Mouse (Mus musculus) heart, embryonic 12.5 days (tissue): Measurements from ENCODE around the gene Krt7. TPM values are rescaled to one million over a fixed set of nuclear protein-coding genes. Genes with fewer than 3 reads are reported as not detected.

Source experiments
- ATAC-seq: fragments of 200-750 bp; cut with Nextera tagmentation; 2 replicates; pipeline ENCODE4 v1.8.0; 2017; ENCODE audit warnings: moderate TSS enrichment, moderate library complexity; ENCODE audit not compliant: insufficient number of reproducible peaks, low FRiP score
- H3K27ac ChIP-seq: fragments of 300-500 bp; sonication (generic); 2 replicates; pipeline ENCODE4 v1.5.1; 2016; ENCODE audit warnings: mild to moderate bottlenecking, moderate library complexity; ENCODE audit not compliant: poor library complexity, severe bottlenecking
- H3K27me3 ChIP-seq: fragments of 300-500 bp; sonication (generic); replicated peaks from 2 replicates; pipeline ENCODE4 v1.6.1; 2016; ENCODE audit warnings: mild to moderate bottlenecking, moderate library complexity
- H3K36me3 ChIP-seq: fragments of 300-500 bp; sonication (generic); 2 replicates; pipeline ENCODE4 v1.6.1; 2016; ENCODE audit warnings: mild to moderate bottlenecking, moderate library complexity
- H3K4me1 ChIP-seq: fragments of 300-500 bp; sonication (generic); replicated peaks from 2 replicates; pipeline ENCODE4 v1.6.1; 2016; ENCODE audit warnings: mild to moderate bottlenecking
- H3K4me2 ChIP-seq: fragments of 300-500 bp; sonication (generic); 2 replicates; pipeline ENCODE4 v1.6.1; 2016; ENCODE audit warnings: mild to moderate bottlenecking, moderate library complexity
- H3K4me3 ChIP-seq: fragments of 300-500 bp; sonication (generic); 2 replicates; pipeline ENCODE4 v1.5.1; 2016; ENCODE audit warnings: mild to moderate bottlenecking
- H3K9ac ChIP-seq: fragments of 300-500 bp; sonication (generic); 2 replicates; pipeline ENCODE4 v1.6.1; 2016; ENCODE audit warnings: mild to moderate bottlenecking, moderate library complexity
- H3K9me3 ChIP-seq: fragments of 300-500 bp; sonication (generic); replicated peaks from 2 replicates; pipeline ENCODE4 v1.6.1; 2016; ENCODE audit warnings: mild to moderate bottlenecking, moderate library complexity
- WGBS: fragments of 180-500 bp; shearing (Covaris S2); methylation state at CpG from one replicate; pipeline ENCODE4 v1.1.7; 2016; 5-methylcytosine and 5-hydroxymethylcytosine counted together
- polyA plus RNA-seq: library from polyadenylated mRNA; unstranded; fragments of >200 nt; fragmentation: Nextera tagmentation; extraction: Ambion mirVana; gene quantifications from 2 replicates; pipeline ENCODE4 v1.2.1, GENCODE M21; 2016

The Krt7 gene
- 25.1 TPM in 2 replicates for polyA plus RNA-seq

DNA sequence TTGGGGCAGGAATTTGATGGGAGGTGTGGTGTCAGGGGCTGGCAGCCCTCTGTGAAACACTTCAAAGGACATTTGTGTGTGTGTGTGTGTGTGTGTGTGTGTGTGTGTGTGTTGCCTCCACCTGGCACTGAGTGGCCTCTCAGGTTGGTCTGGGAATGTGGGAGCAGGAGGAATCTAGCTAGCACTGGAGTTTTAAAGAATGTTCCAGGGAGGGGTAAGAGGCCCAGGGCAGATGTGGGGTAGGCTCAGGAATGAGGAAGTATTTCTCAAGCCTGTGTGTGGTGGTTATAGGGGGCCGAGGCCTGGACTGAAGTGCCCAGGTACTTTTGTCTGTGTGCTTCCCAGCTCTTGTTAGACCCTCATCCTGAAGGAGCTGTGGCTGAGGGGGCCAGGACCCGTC lies at the start of gene Krt7:
Krt7 (plus strand) TSS at position 269 of the 400 bp plus-strand sequence.
- no peak for ATAC-seq
- Histone ChIP-seq H3K4me2 (peak within 1 kb of the TSS; percentile 30; the same call in 1 of the 2 replicates), H3K4me3 (no peak within 1 kb of the TSS), H3K9ac (no peak within 1 kb of the TSS), H3K36me3 (no peaks in the 10 kb centered on the region), H3K27me3 (peaks cover 47% of the 10 kb centered on the region), H3K4me1 (peaks cover 13% of the 10 kb centered on the region; the same call in 1 of the 2 replicates), H3K27ac (no peak within 1 kb of the TSS), H3K9me3 (no peaks in the 10 kb centered on the region)
- WGBS: 31% methylated on average over 2 of the region's 2 CpGs

- Histone ChIP-seq H3K9me3 (no peaks in the 10 kb centered on the region), H3K36me3 (no peaks in the 10 kb centered on the region), H3K27me3 (peaks cover 44% of the 10 kb centered on the region), H3K4me2 (no peak overlapping the region), H3K4me3 (no peak overlapping the region), H3K9ac (no peak overlapping the region), H3K27ac (no peak overlapping the region), H3K4me1 (peaks cover 27% of the 10 kb centered on the region)
- WGBS: 53% methylated on average over 4 of the region's 4 CpGs
- no peak for ATAC-seq
Observed at GRCm38 (mm10) chr15:101362393-101363010, 48.3 kb upstream of the Krt7 start.

DNA sequence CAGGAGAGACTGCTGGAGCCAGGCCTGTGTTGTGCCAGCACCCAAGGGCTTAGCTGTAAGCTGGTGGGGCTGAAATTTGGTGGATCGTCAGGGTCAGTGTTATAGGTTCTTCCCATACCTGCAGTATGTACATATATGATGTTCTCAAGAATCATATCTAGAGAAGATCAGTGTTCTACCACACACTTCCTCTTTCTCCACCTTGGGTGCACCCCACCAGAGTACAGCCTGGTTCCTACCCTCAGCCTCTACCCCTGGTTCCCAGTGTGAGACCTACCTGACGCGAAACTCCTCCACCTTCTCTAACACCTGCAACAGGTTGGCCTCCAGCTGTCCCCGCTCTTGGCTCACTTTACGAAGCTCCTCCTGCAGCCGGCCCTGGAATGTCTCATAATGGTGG lies 46.9 kb upstream of the Krt7 start:
- Histone ChIP-seq H3K27me3 (peaks cover 41% of the 10 kb centered on the region), H3K4me1 (peaks cover 36% of the 10 kb centered on the region), H3K9me3 (no peaks in the 10 kb centered on the region), H3K9ac (no peak overlapping the region), H3K4me3 (no peak overlapping the region), H3K36me3 (no peaks in the 10 kb centered on the region), H3K4me2 (no peak overlapping the region), H3K27ac (no peak overlapping the region)
- ATAC-seq: no peak
- WGBS: 80% methylated on average over 6 of the region's 6 CpGs

- no peak for ATAC-seq
- no peak overlapping the region for H3K4me3 ChIP-seq
- 44% methylated on average over 6 of the region's 6 CpGs for WGBS
- peaks cover 41% of the 10 kb centered on the region for H3K4me1 ChIP-seq
- no peaks in the 10 kb centered on the region for H3K36me3 ChIP-seq
- H3K4me2 ChIP-seq: no peak overlapping the region
- H3K27ac ChIP-seq: no peak overlapping the region
- no peak overlapping the region for H3K9ac ChIP-seq
- H3K9me3 ChIP-seq: no peaks in the 10 kb centered on the region
- peaks cover 41% of the 10 kb centered on the region for H3K27me3 ChIP-seq
Observed at GRCm38 (mm10) chr15:101364425-101364824, 46.4 kb upstream of the Krt7 start.

- H3K27me3 ChIP-seq: peaks cover 41% of the 10 kb centered on the region
- H3K9me3 ChIP-seq: no peaks in the 10 kb centered on the region
- no peaks in the 10 kb centered on the region for H3K36me3 ChIP-seq
- no peak overlapping the region for H3K4me2 ChIP-seq
- no peak overlapping the region for H3K9ac ChIP-seq
- H3K4me3 ChIP-seq: no peak overlapping the region
- ATAC-seq: no peak
- WGBS: 55% methylated on average over 7 of the region's 7 CpGs
- peaks cover 47% of the 10 kb centered on the region for H3K4me1 ChIP-seq
- H3K27ac ChIP-seq: no peak overlapping the region
Observed at GRCm38 (mm10) chr15:101364891-101365671, 45.8 kb upstream of the Krt7 start.

DNA sequence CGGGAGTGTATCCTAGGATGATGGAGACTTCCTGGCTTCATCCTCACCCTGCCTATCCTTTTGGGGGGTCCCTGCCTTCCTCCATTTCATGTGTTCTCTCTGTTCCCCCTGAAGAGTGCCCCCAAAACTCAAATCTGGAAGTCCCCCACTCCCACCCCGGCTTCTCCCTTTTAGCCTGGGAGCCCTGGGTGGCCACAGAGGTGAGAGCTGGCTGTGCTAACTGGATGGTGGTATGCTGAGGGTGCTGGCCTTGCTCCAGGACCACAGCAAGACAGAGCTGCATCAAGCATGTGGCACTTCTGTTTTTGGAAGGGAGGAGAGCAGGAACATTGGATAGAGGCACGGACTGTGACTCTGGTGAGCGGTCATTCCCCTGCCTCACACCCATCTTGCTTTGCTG lies 45.1 kb upstream of the Krt7 start:
- Histone ChIP-seq H3K4me1 (peaks cover 54% of the 10 kb centered on the region), H3K4me3 (no peak overlapping the region), H3K4me2 (no peak overlapping the region), H3K9me3 (no peaks in the 10 kb centered on the region), H3K36me3 (no peaks in the 10 kb centered on the region), H3K27me3 (peaks cover 38% of the 10 kb centered on the region), H3K9ac (0 out of 2 replicates have a peak overlapping the region, but pooled peaks have one; percentile 2), H3K27ac (no peak overlapping the region)
- 57% methylated on average over 4 of the region's 4 CpGs for WGBS
- ATAC-seq: no peak

- 55% methylated on average over 3 of the region's 3 CpGs for WGBS
Observed at GRCm38 (mm10) chr15:101366482-101366881, 44.4 kb upstream of the Krt7 start.

DNA sequence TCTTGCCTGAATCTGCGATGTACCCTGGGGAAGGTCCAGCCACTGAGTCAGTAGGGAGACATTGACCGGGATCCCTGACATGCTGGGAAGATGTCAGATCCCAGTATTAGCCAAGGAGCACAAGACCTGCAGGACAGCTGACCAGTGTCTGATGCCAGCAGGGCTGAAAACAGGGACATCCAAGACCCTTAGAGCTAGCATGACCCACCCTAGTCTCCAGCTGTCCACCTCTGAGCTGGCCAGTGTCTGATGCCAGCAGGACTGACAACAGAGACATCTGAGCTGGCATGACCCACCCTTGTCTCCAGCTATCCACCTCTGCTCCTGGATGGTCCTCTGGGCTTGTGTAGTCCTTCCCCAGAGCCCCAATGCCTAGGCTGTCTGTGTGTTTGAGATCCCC lies 43.9 kb upstream of the Krt7 start:
- Histone ChIP-seq H3K4me1 (peaks cover 66% of the 10 kb centered on the region), H3K9ac (no peak overlapping the region), H3K36me3 (no peaks in the 10 kb centered on the region), H3K27me3 (peaks cover 33% of the 10 kb centered on the region), H3K4me3 (no peak overlapping the region), H3K9me3 (no peaks in the 10 kb centered on the region), H3K4me2 (no peak overlapping the region), H3K27ac (no peak overlapping the region)
- WGBS: 56% methylated on average over 2 of the region's 2 CpGs
- ATAC-seq: no peak

More at GRCm38 (mm10) chr15:101366482-101366881, 44.4 kb upstream of the Krt7 start:
- Histone ChIP-seq H3K9me3 (no peaks in the 10 kb centered on the region), H3K4me3 (no peak overlapping the region), H3K4me2 (no peak overlapping the region), H3K36me3 (no peaks in the 10 kb centered on the region), H3K27ac (no peak overlapping the region), H3K27me3 (peaks cover 33% of the 10 kb centered on the region), H3K4me1 (peaks cover 61% of the 10 kb centered on the region), H3K9ac (no peak overlapping the region)
- no peak for ATAC-seq

DNA sequence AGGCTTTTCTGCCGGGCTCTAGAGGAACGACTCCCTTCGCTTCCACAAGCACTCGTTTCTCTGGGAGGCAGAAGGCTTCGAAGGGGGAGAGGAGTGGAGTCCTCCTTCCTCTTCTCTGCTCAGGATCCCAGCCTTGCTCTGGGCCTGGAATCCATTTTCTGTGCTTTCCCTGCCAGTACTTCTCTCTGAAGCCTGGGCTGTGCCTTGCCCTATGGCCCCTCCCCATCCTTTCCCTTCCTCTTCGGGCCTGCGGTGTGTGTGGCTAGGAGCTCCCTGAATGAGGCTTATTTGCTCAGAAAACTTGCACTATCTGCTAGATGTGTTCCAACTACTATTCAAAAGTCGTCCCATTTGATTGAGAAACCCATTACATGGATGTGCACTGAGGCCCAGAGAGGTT lies 43.3 kb upstream of the Krt7 start:
- no peak overlapping the region for H3K9ac ChIP-seq
- no peak for ATAC-seq
- H3K36me3 ChIP-seq: no peaks in the 10 kb centered on the region
- H3K4me2 ChIP-seq: no peak overlapping the region
- peaks cover 33% of the 10 kb centered on the region for H3K27me3 ChIP-seq
- no peaks in the 10 kb centered on the region for H3K9me3 ChIP-seq
- H3K4me3 ChIP-seq: no peak overlapping the region
- peaks cover 71% of the 10 kb centered on the region for H3K4me1 ChIP-seq
- H3K27ac ChIP-seq: no peak overlapping the region
- 84% methylated on average over 8 of the region's 8 CpGs for WGBS

DNA sequence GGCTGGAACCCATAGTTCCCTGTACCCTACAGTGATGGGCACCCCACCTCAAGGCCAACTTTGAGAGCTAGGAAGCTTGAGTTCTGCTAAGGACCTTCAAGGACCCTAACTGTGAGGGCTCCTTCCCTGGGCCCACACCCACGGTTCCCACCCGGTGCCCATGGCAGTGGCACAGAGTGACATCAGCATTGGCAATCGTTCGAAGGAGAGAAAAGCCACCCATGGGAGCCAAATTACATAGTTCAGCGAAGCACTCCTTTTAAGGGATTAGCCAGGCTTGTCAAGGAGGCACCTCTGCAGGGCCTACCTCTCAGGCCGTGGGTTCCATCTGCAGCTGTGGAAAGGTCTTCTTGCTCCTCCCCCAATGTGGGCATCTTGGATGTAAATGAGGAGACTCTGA lies 42.8 kb upstream of the Krt7 start:
- H3K4me3 ChIP-seq: no peak overlapping the region
- ATAC-seq: no peak
- H3K27ac ChIP-seq: no peak overlapping the region
- H3K9me3 ChIP-seq: no peaks in the 10 kb centered on the region
- peaks cover 30% of the 10 kb centered on the region for H3K27me3 ChIP-seq
- H3K36me3 ChIP-seq: no peaks in the 10 kb centered on the region
- 84% methylated on average over 6 of the region's 6 CpGs for WGBS
- H3K9ac ChIP-seq: no peak overlapping the region
- H3K4me2 ChIP-seq: no peak overlapping the region
- peaks cover 77% of the 10 kb centered on the region for H3K4me1 ChIP-seq

GRCm38 (mm10) chr15:101368502-101369381 lies 42.1 kb upstream of the Krt7 start:
- no peaks in the 10 kb centered on the region for H3K9me3 ChIP-seq
- no peak for ATAC-seq
- WGBS: 59% methylated on average over 11 of the region's 11 CpGs
- 0 out of 2 replicates have a peak overlapping the region, but pooled peaks have one; percentile 23 for H3K9ac ChIP-seq
- peak overlapping the region; percentile 43 for H3K4me2 ChIP-seq
- H3K4me3 ChIP-seq: no peak overlapping the region
- H3K27me3 ChIP-seq: peaks cover 24% of the 10 kb centered on the region
- peak overlapping the region; percentile 19; the same call in 1 of the 2 replicates for H3K27ac ChIP-seq
- no peaks in the 10 kb centered on the region for H3K36me3 ChIP-seq
- H3K4me1 ChIP-seq: peaks cover 81% of the 10 kb centered on the region
